8 mouse cellular contexts compared by ENCODE assay signal in the genomic region with DNA sequence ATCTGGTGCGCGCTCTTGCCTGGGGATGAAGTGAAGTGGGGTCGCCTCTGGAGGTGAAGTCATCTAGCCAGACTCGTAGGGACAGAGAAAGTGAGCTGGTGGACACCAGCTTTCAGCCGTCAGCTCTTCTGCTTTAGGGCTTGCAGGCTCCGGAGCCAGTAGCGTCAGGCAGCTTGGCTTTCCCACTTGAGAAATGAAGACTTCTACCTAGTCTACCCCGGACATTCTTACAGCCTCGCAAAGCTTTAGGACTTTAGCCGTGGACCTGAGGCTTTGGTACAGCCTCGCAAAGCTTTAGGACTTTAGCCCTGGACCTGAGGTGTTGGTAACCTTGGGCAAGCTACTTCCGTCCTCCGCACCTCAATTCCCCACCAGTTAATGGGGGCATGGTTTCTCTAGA. TPM values are rescaled to one million over a fixed set of nuclear protein-coding genes. Genes with fewer than 3 reads are reported as not detected.
DNase-seq lines count a peak whose midpoint lies in the region; ATAC-seq and TF ChIP-seq lines count a peak whose summit lies in the region.

No protein-coding gene starts in this region.

- 6% methylated on average over 13 of the region's 13 CpGs for WGBS in hindbrain, embryonic 15.5 days
- WGBS in liver, embryonic 15.5 days (ENCODE audit: insufficient replicate concordance) = 2% methylated on average over 13 of the region's 13 CpGs

- H3K4me2 ChIP-seq in hindbrain, embryonic 15.5 days = peak overlapping the region; percentile 98
- H3K4me2 ChIP-seq in liver, embryonic 15.5 days = peak overlapping the region; percentile 90

- peak overlapping the region; percentile 78 for H3K4me3 ChIP-seq in G1E (ENCODE audit: low read depth, low read length)
- peak overlapping the region; percentile 57 for H3K4me3 ChIP-seq in hindbrain, embryonic 15.5 days
- H3K4me3 ChIP-seq in liver, embryonic 15.5 days (replicated peaks) = peak overlapping the region; percentile 63

- H3K27me3 ChIP-seq in G1E (ENCODE audit: insufficient read depth, low read length) = peaks cover 33% of the 10 kb centered on the region
- peaks cover 11% of the 10 kb centered on the region; the same call in 1 of the 2 replicates for H3K27me3 ChIP-seq in hindbrain, embryonic 15.5 days
- no peaks in the 10 kb centered on the region for H3K27me3 ChIP-seq in liver, embryonic 15.5 days

- no peak for TF ChIP-seq CTCF in G1E (IDR thresholded peaks at IDR 0.05; ENCODE audit: low read depth, low read length)

- H3K36me3 ChIP-seq in G1E (replicated peaks) = peaks cover 16% of the 10 kb centered on the region
- H3K36me3 ChIP-seq in hindbrain, embryonic 15.5 days = no peaks in the 10 kb centered on the region
- peaks cover 29% of the 10 kb centered on the region for H3K36me3 ChIP-seq in liver, embryonic 15.5 days (replicated peaks)

- H3K27ac ChIP-seq in hindbrain, embryonic 15.5 days (replicated peaks) = no peak overlapping the region
- H3K27ac ChIP-seq in liver, embryonic 15.5 days (replicated peaks) = peak overlapping the region; percentile 59

- intact Hi-C loops in left cerebral cortex, postnatal 10 days (cut with DNase I) = no loop called here

- no peaks in the 10 kb centered on the region for H3K9me3 ChIP-seq in G1E (replicated peaks)
- H3K9me3 ChIP-seq in hindbrain, embryonic 15.5 days = no peaks in the 10 kb centered on the region
- H3K9me3 ChIP-seq in liver, embryonic 15.5 days (replicated peaks) = no peaks in the 10 kb centered on the region

- DNase-seq in embryo, embryonic 10 days (ENCODE audit: low spot score) = peak; percentile 40
- no peak for DNase-seq in embryo, embryonic 9.5 days (ENCODE audit: extremely low spot score)
- DNase-seq in G1E (ENCODE audit: low spot score) = no peak
- DNase-seq in retina, embryonic 14.5 days (ENCODE audit: low spot score) = no peak
- DNase-seq in testis, postnatal 10 days (ENCODE audit: low spot score) = no peak
- DNase-seq in left cerebral cortex, postnatal 10 days (ENCODE audit: extremely low spot score in 1 of 2, low spot score in 2 of 2) = no peak

- peaks cover 33% of the 10 kb centered on the region for H3K4me1 ChIP-seq in G1E (ENCODE audit: insufficient read depth, low read depth, low read length)
- peaks cover 21% of the 10 kb centered on the region for H3K4me1 ChIP-seq in hindbrain, embryonic 15.5 days (replicated peaks)
- peaks cover 74% of the 10 kb centered on the region for H3K4me1 ChIP-seq in liver, embryonic 15.5 days (replicated peaks)

- H3K9ac ChIP-seq in hindbrain, embryonic 15.5 days = peak overlapping the region; percentile 49
- H3K9ac ChIP-seq in liver, embryonic 15.5 days = peak overlapping the region; percentile 59

- 0 out of 2 replicates have a peak, but pooled peaks have one; percentile 19 for ATAC-seq in G1E (ENCODE audit: extremely low read depth, insufficient number of reproducible peaks, low FRiP score, poor library complexity, severe bottlenecking)
- ATAC-seq in hindbrain, embryonic 15.5 days (ENCODE audit: low FRiP score, low read depth) = 0 out of 2 replicates have a peak, but pooled peaks have one; percentile 31
- ATAC-seq in liver, embryonic 15.5 days (ENCODE audit: insufficient read depth) = 0 out of 2 replicates have a peak, but pooled peaks have one; percentile 4

RNA-seq across cellular contexts. Expression of gene Arap1, which starts 0.4 kb away (rescaled TPM):
- 39.7 and 67.6 TPM in 2 replicates for total RNA-seq in G1E (2014; fragmentation: Nextera tagmentation)
- 102 and 115 TPM in 2 replicates for total RNA-seq in G1E (2017)
- polyA plus RNA-seq in G1E (2012) = 55.1 and 62.0 TPM in 2 replicates
- polyA plus RNA-seq in hindbrain, embryonic 15.5 days (2015; fragmentation: Nextera tagmentation; extraction: Ambion mirVana) = 10.6 and 11.0 TPM in 2 replicates
- 14.5 and 19.8 TPM in 2 replicates for polyA plus RNA-seq in liver, embryonic 15.5 days (2015; fragmentation: Nextera tagmentation; extraction: Ambion mirVana)
- total RNA-seq in left cerebral cortex, postnatal 10 days (2021) = 10 to 100 TPM; 16.1 to 17.8 TPM

RNA-seq across cellular contexts. Expression of gene Stard10, which starts 31.4 kb away (rescaled TPM):
- total RNA-seq in G1E (2014; fragmentation: Nextera tagmentation) (not detected in 2 replicates), G1E (2017) (not detected in 2 replicates)
- 0.05 and 0.25 TPM in 2 replicates for polyA plus RNA-seq in G1E (2012)
- 10.8 and 11.8 TPM in 2 replicates for polyA plus RNA-seq in hindbrain, embryonic 15.5 days (2015; fragmentation: Nextera tagmentation; extraction: Ambion mirVana)
- 122 and 143 TPM in 2 replicates for polyA plus RNA-seq in liver, embryonic 15.5 days (2015; fragmentation: Nextera tagmentation; extraction: Ambion mirVana)
- total RNA-seq in left cerebral cortex, postnatal 10 days (2021) = 10 to 100 TPM; 16.2 to 18.7 TPM

RNA-seq across cellular contexts. Expression of gene Atg16l2, which starts 46.3 kb away (rescaled TPM):
- total RNA-seq in G1E (2014; fragmentation: Nextera tagmentation) (0.38 and 0.53 TPM in 2 replicates), G1E (2017) (1.9 and 4.6 TPM in 2 replicates)
- polyA plus RNA-seq in G1E (2012) = 1.5 and 3.2 TPM in 2 replicates
- polyA plus RNA-seq in hindbrain, embryonic 15.5 days (2015; fragmentation: Nextera tagmentation; extraction: Ambion mirVana) = 27.4 and 31.1 TPM in 2 replicates
- 5.2 and 5.9 TPM in 2 replicates for polyA plus RNA-seq in liver, embryonic 15.5 days (2015; fragmentation: Nextera tagmentation; extraction: Ambion mirVana)
- 10 to 100 TPM; 52.1 to 52.4 TPM for total RNA-seq in left cerebral cortex, postnatal 10 days (2021)
